In the genomic region with DNA sequence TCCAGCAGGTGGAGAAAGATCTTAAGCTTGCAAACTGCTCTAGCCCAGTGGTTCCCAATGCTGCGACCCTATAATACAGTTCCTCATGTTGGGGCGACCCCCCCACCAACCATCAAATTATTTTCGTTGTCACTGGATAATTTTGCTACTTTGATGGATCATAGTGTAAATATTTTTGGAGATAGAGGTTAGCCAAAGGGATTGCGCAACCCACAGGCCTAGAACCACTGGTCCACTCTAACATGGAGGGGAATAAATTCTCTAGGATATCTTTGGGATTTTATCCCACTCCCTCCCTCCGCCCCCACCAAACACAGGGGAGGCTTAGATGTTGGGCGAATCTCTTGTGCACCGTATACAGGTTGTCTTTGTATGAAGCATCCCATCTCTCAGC, we compare ENCODE assay signal across 8 mouse cellular contexts. TPM values are rescaled to one million over a fixed set of nuclear protein-coding genes. Genes with fewer than 3 reads are reported as not detected.
A peak's percentile ranks its signal among the peaks of the same experiment; 100 is the strongest.
DNase-seq lines count a peak whose midpoint lies in the region; ATAC-seq and TF ChIP-seq lines count a peak whose summit lies in the region.

No protein-coding gene starts in this region.

- WGBS in lung, adult 2 months, result 75% methylated on average over 7 of the region's 7 CpGs
- WGBS in forebrain, embryonic 12.5 days, result 88% methylated on average over 7 of the region's 7 CpGs
- WGBS in intestine, embryonic 15.5 days, result 78% methylated on average over 7 of the region's 7 CpGs
- 82% methylated on average over 7 of the region's 7 CpGs for WGBS in olfactory bulb, adult 2 months

- H3K9ac ChIP-seq in forebrain, embryonic 12.5 days, result no peak overlapping the region
- no peak overlapping the region for H3K9ac ChIP-seq in intestine, embryonic 15.5 days

- no peaks in the 10 kb centered on the region for H3K9me3 ChIP-seq in forebrain, embryonic 12.5 days
- H3K9me3 ChIP-seq in intestine, embryonic 15.5 days, result no peaks in the 10 kb centered on the region

- ATAC-seq in forebrain, embryonic 12.5 days (ENCODE audit: low FRiP score), result no peak
- no peak for ATAC-seq in intestine, embryonic 15.5 days
- no peak for ATAC-seq in megakaryocyte-erythroid progenitor cell, adult 5-6 weeks (replicated peaks; ENCODE audit: low FRiP score, low TSS enrichment, poor library complexity, severe bottlenecking)

- no peak for TF ChIP-seq POLR2A in lung, adult 2 months (IDR thresholded peaks at IDR 0.05; ENCODE audit: borderline replicate concordance, extremely low read depth, low read depth, low read length)
- TF ChIP-seq POLR2A in olfactory bulb, adult 2 months (IDR thresholded peaks at IDR 0.05; ENCODE audit: insufficient read depth, low read depth, low read length), result no peak

- H3K4me3 ChIP-seq in lung, adult 2 months (replicated peaks; ENCODE audit: extremely low read depth, low read depth, low read length), result no peak overlapping the region
- H3K4me3 ChIP-seq in forebrain, embryonic 12.5 days (replicated peaks), result no peak overlapping the region
- no peak overlapping the region for H3K4me3 ChIP-seq in intestine, embryonic 15.5 days (replicated peaks)
- no peak overlapping the region for H3K4me3 ChIP-seq in olfactory bulb, adult 2 months (ENCODE audit: insufficient read depth, low read depth, low read length)

- peak overlapping the region; percentile 88 for H3K27ac ChIP-seq in forebrain, embryonic 12.5 days
- peak overlapping the region; percentile 77 for H3K27ac ChIP-seq in intestine, embryonic 15.5 days
- peak overlapping the region; percentile 55; the same call in 1 of the 2 replicates for H3K27ac ChIP-seq in olfactory bulb, adult 2 months (ENCODE audit: insufficient read depth, low read depth, low read length)

- H3K4me1 ChIP-seq in lung, adult 2 months (ENCODE audit: control insufficient read depth, insufficient read depth, low read length), result peaks cover 9% of the 10 kb centered on the region; the same call in 1 of the 2 replicates
- peaks cover 39% of the 10 kb centered on the region for H3K4me1 ChIP-seq in forebrain, embryonic 12.5 days
- peaks cover 26% of the 10 kb centered on the region for H3K4me1 ChIP-seq in intestine, embryonic 15.5 days (replicated peaks)
- peaks cover 18% of the 10 kb centered on the region for H3K4me1 ChIP-seq in olfactory bulb, adult 2 months (ENCODE audit: control insufficient read depth, insufficient read depth, low read length)

- no peak for TF ChIP-seq CTCF in lung, adult 2 months (IDR thresholded peaks at IDR 0.05; ENCODE audit: insufficient read depth, low read length)
- no peak for TF ChIP-seq CTCF in olfactory bulb, adult 2 months (IDR thresholded peaks at IDR 0.05; ENCODE audit: insufficient read depth, low read depth, low read length)

- DNase-seq in lung, adult 18-20 months, result peak; percentile 13 to 22
- DNase-seq in lung, adult 2 months, result no peak
- DNase-seq in embryo, embryonic 10.5 days (ENCODE audit: low spot score), result no peak
- no peak for DNase-seq in urinary bladder, adult 2 months (ENCODE audit: low spot score)

- H3K27me3 ChIP-seq in forebrain, embryonic 12.5 days, result no peaks in the 10 kb centered on the region
- H3K27me3 ChIP-seq in intestine, embryonic 15.5 days (replicated peaks), result no peaks in the 10 kb centered on the region

- no peaks in the 10 kb centered on the region for H3K36me3 ChIP-seq in forebrain, embryonic 12.5 days (replicated peaks)
- no peaks in the 10 kb centered on the region for H3K36me3 ChIP-seq in intestine, embryonic 15.5 days

- peak overlapping the region; percentile 27 for H3K4me2 ChIP-seq in forebrain, embryonic 12.5 days
- peak overlapping the region; percentile 49; the same call in 1 of the 2 replicates for H3K4me2 ChIP-seq in intestine, embryonic 15.5 days (replicated peaks)

RNA-seq across cellular contexts. Expression of a gene that starts 49.8 kb away (rescaled TPM):
- 5.4 and 7.4 TPM in 2 replicates for polyA plus RNA-seq in lung, adult 2 months (2012; rRNA removed)
- 13.2 and 13.7 TPM in 2 replicates for polyA plus RNA-seq in forebrain, embryonic 12.5 days (2016; fragmentation: Nextera tagmentation; extraction: Ambion mirVana)
- 7.1 and 7.2 TPM in 2 replicates for polyA plus RNA-seq in intestine, embryonic 15.5 days (2015; fragmentation: Nextera tagmentation; extraction: Ambion mirVana)
- not detected in 2 replicates for polyA plus RNA-seq in olfactory bulb, adult 2 months (2012; ENCODE audit: insufficient read depth, insufficient read length, low replicate concordance, missing spikeins)
- total RNA-seq in megakaryocyte-erythroid progenitor cell, adult 5-6 weeks (2014; fragmentation: Nextera tagmentation), result 0.92 and 1.0 TPM in 2 replicates
- total RNA-seq in megakaryocyte-erythroid progenitor cell, adult 5-6 weeks (2017), result 1.4 and 2.1 TPM in 2 replicates
- polyA plus RNA-seq in urinary bladder, adult 2 months (2012; rRNA removed), result 9.9 and 10.3 TPM in 2 replicates

RNA-seq across cellular contexts. Expression of a gene that starts 49.9 kb away (rescaled TPM):
- polyA plus RNA-seq in lung, adult 2 months (2012; rRNA removed), result 2.5 and 3.3 TPM in 2 replicates
- polyA plus RNA-seq in forebrain, embryonic 12.5 days (2016; fragmentation: Nextera tagmentation; extraction: Ambion mirVana), result 8.3 and 11.0 TPM in 2 replicates
- 2.2 and 3.2 TPM in 2 replicates for polyA plus RNA-seq in intestine, embryonic 15.5 days (2015; fragmentation: Nextera tagmentation; extraction: Ambion mirVana)
- not detected in 2 replicates for polyA plus RNA-seq in olfactory bulb, adult 2 months (2012; ENCODE audit: insufficient read depth, insufficient read length, low replicate concordance, missing spikeins)
- total RNA-seq in megakaryocyte-erythroid progenitor cell, adult 5-6 weeks (2014; fragmentation: Nextera tagmentation), result not detected in 2 replicates
- total RNA-seq in megakaryocyte-erythroid progenitor cell, adult 5-6 weeks (2017), result not detected in 2 replicates
- polyA plus RNA-seq in urinary bladder, adult 2 months (2012; rRNA removed), result 3.7 and 4.3 TPM in 2 replicates

Comparison
In these comparisons a context has a peak if more than half of its experiments do, and no peak if none do; other contexts are left out.
1. DNase-seq: peak in lung, adult 18-20 months (2 of 2); none in lung, adult 2 months (single experiment), embryo, embryonic 10.5 days (single experiment) and urinary bladder, adult 2 months (single experiment).
2. Peak in every context shown above with its lines, with median percentiles within 50 percentile points of each other: H3K27ac ChIP-seq.